Mouse (Mus musculus) MEL (cell line): ENCODE measurements around the gene B3galt5. TPM values are rescaled to one million over a fixed set of nuclear protein-coding genes. Genes with fewer than 3 reads are reported as not detected.

Source experiments
- DNase-seq: peaks from one replicate; pipeline ENCODE4 v3.0.0; 2011; ENCODE audit warnings: low read depth, low spot score
- H3K27ac ChIP-seq: 2 replicates; pipeline ENCODE4 v1.5.1; 2012; ENCODE audit warnings: low read depth, mild to moderate bottlenecking, control low read depth, low read length, moderate library complexity; ENCODE audit not compliant: control insufficient read depth
- H3K27me3 ChIP-seq, 2 experiments: fragments of 150-350 bp in 1 of 2; sonication (generic) in 1 of 2; 2 replicates each; pipeline ENCODE4 v1.6.1; 2012; ENCODE audit warnings: low read length in 2 of 2, mild to moderate bottlenecking in 2 of 2, improper control_type of control experiment in 1 of 2, moderate library complexity in 1 of 2; ENCODE audit not compliant: insufficient read depth in 2 of 2, control insufficient read depth in 1 of 2
- H3K36me3 ChIP-seq, 2 experiments: 2 replicates each; pipeline ENCODE4 v1.6.1; 2012 to 2014; ENCODE audit warnings: low read length in 2 of 2, improper control_type of control experiment in 1 of 2, inconsistent platforms in 1 of 2, mild to moderate bottlenecking in 1 of 2; ENCODE audit not compliant: insufficient read depth in 2 of 2, control insufficient read depth in 1 of 2
- H3K4me1 ChIP-seq, 2 experiments: fragments of 150-350 bp in 1 of 2; sonication (generic) in 1 of 2; 2 replicates each; pipeline ENCODE4 v1.6.1; 2012; ENCODE audit warnings: low read length in 2 of 2, improper control_type of control experiment in 1 of 2, mild to moderate bottlenecking in 1 of 2; ENCODE audit not compliant: insufficient read depth in 2 of 2, control insufficient read depth in 1 of 2
- H3K4me3 ChIP-seq, 2 experiments: fragments of 150-350 bp in 1 of 2; sonication (generic) in 1 of 2; 2 replicates each; pipeline ENCODE4 v1.5.1; 2012; ENCODE audit warnings: low read depth in 2 of 2, low read length in 2 of 2, mild to moderate bottlenecking in 2 of 2, moderate library complexity in 2 of 2, control low read depth in 1 of 2, improper control_type of control experiment in 1 of 2; ENCODE audit not compliant: control insufficient read depth in 1 of 2, insufficient read depth in 1 of 2
- H3K79me2 ChIP-seq: 2 replicates; pipeline ENCODE4 v1.6.1; 2012; ENCODE audit warnings: mild to moderate bottlenecking, low read length, moderate library complexity; ENCODE audit not compliant: control insufficient read depth, poor library complexity, insufficient read depth
- H3K9ac ChIP-seq: 2 replicates; pipeline ENCODE4 v1.6.1; 2012; ENCODE audit warnings: low read depth, mild to moderate bottlenecking, control low read depth, low read length, moderate library complexity; ENCODE audit not compliant: control insufficient read depth, poor library complexity, severe bottlenecking
- H3K9me3 ChIP-seq: fragments of 150-350 bp; sonication (generic); replicated peaks from 2 replicates; pipeline ENCODE4 v1.6.1; 2012; ENCODE audit warnings: mild to moderate bottlenecking, low read length, improper control_type of control experiment, moderate library complexity; ENCODE audit not compliant: insufficient read depth
- BHLHE40 ChIP-seq: IDR thresholded peaks from 2 replicates; pipeline ENCODE4 v1.6.1; 2012; ENCODE audit warnings: low read depth, mild to moderate bottlenecking, inconsistent platforms, low read length, improper control_type of control experiment, borderline replicate concordance
- CHD1 ChIP-seq: IDR thresholded peaks from 2 replicates; pipeline ENCODE4 v1.6.1; 2012; ENCODE audit warnings: low read depth, mild to moderate bottlenecking, inconsistent platforms, low read length, improper control_type of control experiment
- CHD2 ChIP-seq: IDR thresholded peaks from 2 replicates; pipeline ENCODE4 v1.6.1; 2011; ENCODE audit warnings: low read length, improper control_type of control experiment
- EP300 ChIP-seq, 2 experiments: IDR thresholded peaks; 2 replicates each; pipeline ENCODE4 v1.6.1; 2011; ENCODE audit warnings: improper control_type of control experiment in 2 of 2, low read length in 2 of 2, low read depth in 1 of 2, mild to moderate bottlenecking in 1 of 2
- GABPA ChIP-seq: IDR thresholded peaks from 2 replicates; pipeline ENCODE4 v1.6.1; 2012; ENCODE audit warnings: low read depth, mild to moderate bottlenecking, inconsistent platforms, low read length, improper control_type of control experiment, moderate library complexity
- HCFC1 ChIP-seq: IDR thresholded peaks from 2 replicates; pipeline ENCODE4 v1.6.1; 2012; ENCODE audit warnings: low read depth, mild to moderate bottlenecking, inconsistent platforms, low read length, improper control_type of control experiment, moderate library complexity
- JUND ChIP-seq: IDR thresholded peaks from 2 replicates; pipeline ENCODE4 v1.6.1; 2011; ENCODE audit warnings: low read depth, mild to moderate bottlenecking, improper control_type of control experiment, low read length
- MAX ChIP-seq: IDR thresholded peaks from 2 replicates; pipeline ENCODE4 v1.6.1; 2011; ENCODE audit warnings: low read length, improper control_type of control experiment
- MEF2A ChIP-seq: IDR thresholded peaks from 2 replicates; pipeline ENCODE4 v1.6.1; 2014; ENCODE audit warnings: low read depth, mild to moderate bottlenecking, inconsistent platforms, low read length, improper control_type of control experiment; ENCODE audit not compliant: poor library complexity, insufficient replicate concordance, severe bottlenecking; ENCODE audit errors: extremely low read depth
- MYB ChIP-seq: IDR thresholded peaks from 2 replicates; pipeline ENCODE4 v1.6.1; 2011; ENCODE audit warnings: mild to moderate bottlenecking, low read depth, low read length, improper control_type of control experiment
- MYC ChIP-seq: IDR thresholded peaks from 2 replicates; pipeline ENCODE4 v1.6.1; 2011; ENCODE audit warnings: low read depth, mild to moderate bottlenecking, low read length, improper control_type of control experiment, moderate library complexity
- NELFE ChIP-seq: IDR thresholded peaks from 2 replicates; pipeline ENCODE4 v1.6.1; 2011; ENCODE audit warnings: low read depth, low read length, improper control_type of control experiment
- POLR2AphosphoS2 ChIP-seq: IDR thresholded peaks from 2 replicates; pipeline ENCODE4 v1.6.1; 2011; ENCODE audit warnings: low read length, improper control_type of control experiment
- POLR2AphosphoS5 ChIP-seq: IDR thresholded peaks from 2 replicates; pipeline ENCODE4 v1.6.1; 2012; ENCODE audit warnings: low read depth, borderline replicate concordance, mild to moderate bottlenecking, inconsistent platforms, low read length, moderate library complexity, mixed read lengths
- RCOR1 ChIP-seq: IDR thresholded peaks from 2 replicates; pipeline ENCODE4 v1.6.1; 2012; ENCODE audit warnings: low read depth, mild to moderate bottlenecking, inconsistent platforms, low read length, improper control_type of control experiment
- SMC3 ChIP-seq: IDR thresholded peaks from 2 replicates; pipeline ENCODE4 v1.6.1; 2011; ENCODE audit warnings: low read depth, low read length, improper control_type of control experiment
- USF1 ChIP-seq: IDR thresholded peaks from 2 replicates; pipeline ENCODE4 v1.6.1; 2014; ENCODE audit warnings: low read depth, mild to moderate bottlenecking, inconsistent platforms, low read length, improper control_type of control experiment, moderate library complexity
- ZC3H11A ChIP-seq: IDR thresholded peaks from 2 replicates; pipeline ENCODE4 v1.6.1; 2012; ENCODE audit warnings: low read depth, mild to moderate bottlenecking, inconsistent platforms, low read length, improper control_type of control experiment
- ZKSCAN1 ChIP-seq: IDR thresholded peaks from 2 replicates; pipeline ENCODE4 v1.6.1; 2012; ENCODE audit warnings: low read depth, mild to moderate bottlenecking, inconsistent platforms, low read length, improper control_type of control experiment, moderate library complexity
- polyA plus RNA-seq, 2 experiments: library from polyadenylated mRNA; stranded (reverse) in 1 of 2; unstranded in 1 of 2; fragments of >175 nt in 1 of 2; fragments of >200 nt in 1 of 2; gene quantifications; 2 replicates each; pipeline versions ENCODE4 v1.2.1 to v1.2.4; 2012; ENCODE audit warnings: low replicate concordance in 2 of 2, low read depth in 1 of 2; ENCODE audit not compliant: insufficient read length in 2 of 2, insufficient read depth in 1 of 2, missing spikeins in 1 of 2
- total RNA-seq: library from RNA; depleted of rRNA; stranded (reverse); fragments of 300-350 nt; gene quantifications from 2 replicates; pipeline ENCODE4 v1.2.3, GENCODE M21; 2012

The B3galt5 gene
- total and polyA plus RNA-seq, 3 experiments, result not detected

DNA sequence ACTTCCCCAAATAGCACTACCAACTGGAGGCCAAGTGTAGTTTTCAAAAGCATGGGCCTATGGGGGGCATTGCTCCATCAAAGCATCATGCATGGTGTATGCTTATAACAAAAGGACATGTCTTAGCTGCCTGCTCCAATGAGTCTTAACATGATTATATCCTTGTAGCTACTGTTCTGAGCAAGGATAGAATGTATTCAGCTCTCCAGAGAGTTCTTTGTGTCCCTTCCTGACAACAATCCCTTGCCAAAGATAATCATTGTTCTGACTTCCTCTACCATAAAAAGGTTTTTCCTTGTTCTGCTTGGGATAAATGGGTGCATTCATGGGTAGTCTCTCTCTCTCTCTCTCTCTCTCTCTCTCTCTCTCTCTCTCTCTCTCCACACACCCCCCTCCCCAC, 68.8 kb downstream of the B3galt5 start:
- Histone ChIP-seq H3K9ac (no peak overlapping the region), H3K27me3 (no peaks in the 10 kb centered on the region), H3K27ac (no peak overlapping the region), H3K36me3 (no peaks in the 10 kb centered on the region), H3K4me1 (no peaks in the 10 kb centered on the region), H3K79me2 (no peaks in the 10 kb centered on the region), H3K4me3 (no peak overlapping the region), H3K9me3 (no peaks in the 10 kb centered on the region)
- TF ChIP-seq MYC (no peak), BHLHE40 (no peak), NELFE (no peak), MEF2A (no peak), ZC3H11A (no peak), CHD2 (no peak)
- DNase-seq, result no peak

DNA sequence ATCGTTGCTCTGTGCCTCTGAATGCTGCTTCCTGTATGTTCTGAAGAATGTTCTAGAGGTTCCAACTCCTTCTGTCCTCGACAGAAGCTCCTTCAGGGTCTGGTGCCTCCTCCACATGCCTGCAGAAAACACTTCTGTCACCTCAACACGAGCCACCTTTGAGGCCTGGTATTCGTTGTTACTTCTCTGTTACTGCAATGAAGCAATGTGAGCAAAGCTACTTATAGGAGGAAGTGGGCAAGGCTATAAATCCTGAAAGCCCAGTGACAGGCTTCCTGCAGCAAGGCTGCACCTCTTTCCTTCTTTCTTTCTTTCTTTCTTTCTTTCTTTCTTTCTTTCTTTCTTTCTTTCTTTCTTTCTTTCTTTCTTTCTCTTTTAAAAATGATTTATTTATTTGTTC, 71.3 kb downstream of the B3galt5 start:
- no peak for TF ChIP-seq EP300 (IDR thresholded peaks at IDR 0.05; ENCODE audit: low read depth in 1 of 2, low read length in 2 of 2)
- TF ChIP-seq MYB, result no peak
- TF ChIP-seq MAX, result no peak
- no peak for TF ChIP-seq POLR2AphosphoS5
- TF ChIP-seq JUND, result no peak
- TF ChIP-seq ZKSCAN1, result no peak
- TF ChIP-seq USF1, result no peak
- TF ChIP-seq HCFC1, result no peak
- TF ChIP-seq CHD1, result no peak
- TF ChIP-seq SMC3, result no peak
- TF ChIP-seq, all 39 proteins: peak for 0
- H3K27me3 ChIP-seq, result no peaks in the 10 kb centered on the region
- no peaks in the 10 kb centered on the region for H3K36me3 ChIP-seq
- no peak overlapping the region for H3K27ac ChIP-seq
- no peak overlapping the region for H3K4me3 ChIP-seq
- H3K4me1 ChIP-seq, result no peaks in the 10 kb centered on the region
- DNase-seq, result no peak
- H3K79me2 ChIP-seq, result no peaks in the 10 kb centered on the region
- no peaks in the 10 kb centered on the region for H3K9me3 ChIP-seq
- H3K9ac ChIP-seq, result no peak overlapping the region

DNA sequence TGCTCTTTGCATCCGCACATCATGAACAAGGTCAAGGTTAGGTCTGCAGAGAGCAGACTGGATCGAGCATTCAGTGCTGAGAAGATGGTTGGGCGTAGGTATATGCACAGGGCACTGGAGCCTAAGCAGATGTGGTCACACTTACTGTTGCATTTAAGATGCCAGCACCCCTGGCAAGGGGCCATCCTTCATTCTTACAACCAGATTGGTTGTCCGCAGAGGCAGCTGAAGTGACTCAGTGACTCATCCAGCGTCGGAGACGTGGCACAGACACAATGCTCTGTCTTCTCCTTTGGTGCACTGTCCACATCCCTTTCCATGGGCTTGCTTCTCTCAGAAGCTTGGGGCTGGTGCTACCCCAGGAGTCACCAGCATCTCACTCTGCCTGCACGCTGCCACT, 82.2 kb downstream of the B3galt5 start:
- Histone ChIP-seq H3K4me3 (no peak overlapping the region), H3K79me2 (no peaks in the 10 kb centered on the region), H3K9ac (no peak overlapping the region), H3K27me3 (no peaks in the 10 kb centered on the region), H3K36me3 (no peaks in the 10 kb centered on the region), H3K27ac (no peak overlapping the region), H3K4me1 (no peaks in the 10 kb centered on the region), H3K9me3 (no peaks in the 10 kb centered on the region)
- TF ChIP-seq BHLHE40 (no peak), CHD1 (no peak), POLR2AphosphoS5 (no peak), MEF2A (no peak), POLR2AphosphoS2 (no peak), RCOR1 (no peak), GABPA (no peak)
- DNase-seq, result no peak
